Mouse (Mus musculus): ENCODE results near the gene Ccnf. TPM values are rescaled to one million over a fixed set of nuclear protein-coding genes. Genes with fewer than 3 reads are reported as not detected.

The Ccnf gene
- polyA plus RNA-seq, 1 experiment from 2014 or later, result 71.5 TPM

DNA sequence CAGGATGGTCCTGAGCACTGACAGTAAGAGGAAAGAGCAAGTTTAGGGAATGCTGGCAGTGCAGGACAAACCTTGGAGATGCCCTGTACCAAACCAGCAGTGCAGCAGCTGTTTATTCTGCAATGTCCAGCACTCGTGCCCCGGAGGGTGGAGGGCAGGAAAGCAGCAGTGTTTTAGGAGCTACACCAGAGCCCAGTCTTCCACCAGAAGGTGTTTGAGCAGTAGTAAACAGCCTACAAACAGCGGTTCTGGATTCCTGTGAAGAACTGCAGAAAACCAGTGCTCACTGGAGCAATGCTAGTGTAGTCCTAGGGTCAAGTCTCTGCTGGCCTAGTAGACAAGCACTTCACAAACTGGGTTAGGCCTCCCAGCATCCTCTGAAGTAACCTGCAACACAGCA, 77.0 kb downstream of the Ccnf start:
- no peak for ATAC-seq (ENCODE audit: insufficient read depth)
- H3K4me2 ChIP-seq, result no peak overlapping the region
- H3K36me3 ChIP-seq (replicated peaks), result peaks cover 6% of the 10 kb centered on the region
- 77% methylated on average over 3 of the region's 3 CpGs for WGBS (ENCODE audit: insufficient replicate concordance)
- peak overlapping the region; percentile 22; the same call in 1 of the 2 replicates for H3K27ac ChIP-seq (replicated peaks)
- no peaks in the 10 kb centered on the region for H3K27me3 ChIP-seq
- H3K9me3 ChIP-seq (replicated peaks), result no peaks in the 10 kb centered on the region
- peaks cover 35% of the 10 kb centered on the region for H3K4me1 ChIP-seq (replicated peaks)
- no peak overlapping the region for H3K9ac ChIP-seq
- H3K4me3 ChIP-seq (replicated peaks), result no peak overlapping the region

- Histone ChIP-seq H3K27me3 (no peaks in the 10 kb centered on the region), H3K4me1 (replicated peaks) (peaks cover 38% of the 10 kb centered on the region), H3K4me3 (replicated peaks) (no peak overlapping the region), H3K9me3 (replicated peaks) (no peaks in the 10 kb centered on the region), H3K9ac (no peak overlapping the region), H3K36me3 (replicated peaks) (0 out of 2 replicates have a peak, but pooled peaks cover 1% of the 10 kb centered on the region), H3K4me2 (no peak overlapping the region), H3K27ac (replicated peaks) (peak overlapping the region; percentile 22; the same call in 1 of the 2 replicates)
- WGBS (ENCODE audit: insufficient replicate concordance), result 2% methylated on average over 3 of the region's 3 CpGs
- ATAC-seq (ENCODE audit: insufficient read depth), result no peak
Measured at GRCm38 (mm10) chr17:24173423-24173822, 77.9 kb downstream of the Ccnf start.

Small RNAs within 50 kb of the gene (microRNA-seq; reads per million reads assigned to microRNA genes)
- gene Mir5134 (2.5 reads per million, percentile 2 among the genes with 10 or more reads in this experiment), gene Mir6965 (0.76 reads per million)

Other genes with a start within 250 kb of the Ccnf start
- not detected in 2 replicates for gene Prss27, start 213.3 kb downstream of the Ccnf start, polyA plus RNA-seq (2015; fragmentation: Nextera tagmentation; extraction: Ambion mirVana)
- gene Kctd5, start 178.0 kb downstream of the Ccnf start, polyA plus RNA-seq (2015; fragmentation: Nextera tagmentation; extraction: Ambion mirVana), result 12.6 TPM in 2 replicates
- 25.2 and 26.3 TPM in 2 replicates for gene Pdpk1, start 100.6 kb downstream of the Ccnf start, polyA plus RNA-seq (2015; fragmentation: Nextera tagmentation; extraction: Ambion mirVana)
- 21.4 and 23.6 TPM in 2 replicates for gene Amdhd2, start 87.7 kb downstream of the Ccnf start, polyA plus RNA-seq (2015; fragmentation: Nextera tagmentation; extraction: Ambion mirVana)
- 362 and 405 TPM in 2 replicates for gene Atp6v0c, start 81.8 kb downstream of the Ccnf start, polyA plus RNA-seq (2015; fragmentation: Nextera tagmentation; extraction: Ambion mirVana)
- gene Tbc1d24, start 45.9 kb downstream of the Ccnf start, polyA plus RNA-seq (2015; fragmentation: Nextera tagmentation; extraction: Ambion mirVana), result 6.6 and 7.9 TPM in 2 replicates
- gene Ntn3, start 42.0 kb downstream of the Ccnf start, polyA plus RNA-seq (2015; fragmentation: Nextera tagmentation; extraction: Ambion mirVana), result 1.1 and 1.2 TPM in 2 replicates
- 8.2 and 9.6 TPM in 2 replicates for gene Tedc2, start 30.6 kb downstream of the Ccnf start, polyA plus RNA-seq (2015; fragmentation: Nextera tagmentation; extraction: Ambion mirVana)
- gene Abca17, start 99.6 kb upstream of the Ccnf start, polyA plus RNA-seq (2015; fragmentation: Nextera tagmentation; extraction: Ambion mirVana), result not detected in 2 replicates
- 14.1 and 14.8 TPM in 2 replicates for gene Abca3, start 100.5 kb upstream of the Ccnf start, polyA plus RNA-seq (2015; fragmentation: Nextera tagmentation; extraction: Ambion mirVana)
- 109 and 113 TPM in 2 replicates for gene Rnps1, start 163.1 kb upstream of the Ccnf start, polyA plus RNA-seq (2015; fragmentation: Nextera tagmentation; extraction: Ambion mirVana)
- gene Eci1, start 175.2 kb upstream of the Ccnf start, polyA plus RNA-seq (2015; fragmentation: Nextera tagmentation; extraction: Ambion mirVana), result 81.2 and 92.2 TPM in 2 replicates
- 0.39 and 0.41 TPM in 2 replicates for gene Dnase1l2, start 191.6 kb upstream of the Ccnf start, polyA plus RNA-seq (2015; fragmentation: Nextera tagmentation; extraction: Ambion mirVana)
- 11.5 and 14.2 TPM in 2 replicates for gene E4f1, start 218.8 kb upstream of the Ccnf start, polyA plus RNA-seq (2015; fragmentation: Nextera tagmentation; extraction: Ambion mirVana)
- 60.5 and 61.2 TPM in 2 replicates for gene Pgp, start 218.9 kb upstream of the Ccnf start, polyA plus RNA-seq (2015; fragmentation: Nextera tagmentation; extraction: Ambion mirVana)
- gene Bricd5, start 222.4 kb upstream of the Ccnf start, polyA plus RNA-seq (2015; fragmentation: Nextera tagmentation; extraction: Ambion mirVana), result 0.13 TPM in 1 of 2 replicates, not detected in the other
- 12.0 and 13.6 TPM in 2 replicates for gene Mlst8, start 227.6 kb upstream of the Ccnf start, polyA plus RNA-seq (2015; fragmentation: Nextera tagmentation; extraction: Ambion mirVana)
- gene Caskin1, start 237.1 kb upstream of the Ccnf start, polyA plus RNA-seq (2015; fragmentation: Nextera tagmentation; extraction: Ambion mirVana), result 0.05 and 0.09 TPM in 2 replicates